Mouse (Mus musculus) heart, embryonic 11.5 days (tissue): ENCODE data around the gene 1700003E16Rik. TPM values are rescaled to one million over a fixed set of nuclear protein-coding genes. Genes with fewer than 3 reads are reported as not detected.

Experiments used
- ATAC-seq: fragments of 200-750 bp; cut with Nextera tagmentation; replicated peaks from 2 replicates; pipeline ENCODE4 v1.8.0; 2017; ENCODE audit warnings: moderate library complexity; ENCODE audit not compliant: insufficient number of reproducible peaks, low FRiP score, low TSS enrichment
- H3K27ac ChIP-seq: fragments of 300-500 bp; sonication (generic); 2 replicates; pipeline ENCODE4 v1.5.1; 2014; ENCODE audit warnings: mild to moderate bottlenecking, low read depth, low read length
- H3K27me3 ChIP-seq: fragments of 300-500 bp; sonication (generic); 2 replicates; pipeline ENCODE4 v1.6.1; 2014; ENCODE audit warnings: mild to moderate bottlenecking, low read length, mixed read lengths; ENCODE audit not compliant: control insufficient read depth, insufficient read depth
- H3K36me3 ChIP-seq: fragments of 300-500 bp; sonication (generic); 2 replicates; pipeline ENCODE4 v1.6.1; 2014; ENCODE audit warnings: mild to moderate bottlenecking, low read length, moderate library complexity, mixed read lengths; ENCODE audit not compliant: control insufficient read depth, insufficient read depth
- H3K4me1 ChIP-seq: fragments of 300-500 bp; sonication (generic); 2 replicates; pipeline ENCODE4 v1.6.1; 2014; ENCODE audit warnings: low read length; ENCODE audit not compliant: control insufficient read depth, insufficient read depth
- H3K4me2 ChIP-seq: fragments of 300-500 bp; sonication (generic); 2 replicates; pipeline ENCODE4 v1.6.1; 2014; ENCODE audit warnings: mild to moderate bottlenecking, moderate library complexity
- H3K4me3 ChIP-seq: fragments of 300-500 bp; sonication (generic); 2 replicates; pipeline ENCODE4 v1.5.1; 2014; ENCODE audit warnings: low read depth, low read length
- H3K9ac ChIP-seq: fragments of 300-500 bp; sonication (generic); 2 replicates; pipeline ENCODE4 v1.6.1; 2014; ENCODE audit warnings: mild to moderate bottlenecking, low read depth, low read length, moderate library complexity
- H3K9me3 ChIP-seq: fragments of 300-500 bp; sonication (generic); replicated peaks from 2 replicates; pipeline ENCODE4 v1.6.1; 2016; ENCODE audit warnings: low read length; ENCODE audit not compliant: control insufficient read depth
- WGBS: fragments of 180-500 bp; shearing (Covaris S2); extraction: QIAGEN DNeasy Blood & Tissue Kit; methylation state at CpG from one replicate; pipeline ENCODE4 v1.1.7; 2014; ENCODE audit not compliant: insufficient replicate concordance; 5-methylcytosine and 5-hydroxymethylcytosine counted together
- polyA plus RNA-seq: library from polyadenylated mRNA; unstranded; fragments of >200 nt; fragmentation: Nextera tagmentation; extraction: Ambion mirVana; gene quantifications from 2 replicates; pipeline ENCODE4 v1.2.1, GENCODE M21; 2014

1700003E16Rik gene
- polyA plus RNA-seq, 1 experiment from 2014 or later, result 0.14 TPM

DNA sequence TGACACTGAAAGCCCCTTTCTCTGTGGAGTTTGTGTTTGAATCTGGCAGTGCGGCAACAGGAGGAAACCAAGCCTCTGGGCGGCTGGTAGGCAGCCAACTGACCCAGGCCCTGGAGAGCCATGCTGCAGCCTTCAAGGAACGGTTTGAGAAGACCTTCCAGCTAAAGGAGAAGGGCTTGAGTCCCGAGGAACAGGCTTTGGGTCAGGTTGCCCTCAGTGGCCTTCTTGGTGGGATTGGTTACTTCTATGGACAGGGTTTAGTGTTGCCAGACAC, 39.1 kb upstream of the 1700003E16Rik start:
- H3K27me3 ChIP-seq, result no peaks in the 10 kb centered on the region
- H3K4me1 ChIP-seq, result peaks cover 26% of the 10 kb centered on the region
- H3K27ac ChIP-seq, result no peak overlapping the region
- H3K9me3 ChIP-seq, result no peaks in the 10 kb centered on the region
- ATAC-seq, result no peak
- 78% methylated on average over 4 of the region's 4 CpGs for WGBS
- H3K4me3 ChIP-seq, result peak overlapping the region; percentile 65
- H3K36me3 ChIP-seq, result peaks cover 22% of the 10 kb centered on the region
- 0 out of 2 replicates have a peak overlapping the region, but pooled peaks have one; percentile 87 for H3K9ac ChIP-seq
- H3K4me2 ChIP-seq, result no peak overlapping the region; the same call in 1 of the 2 replicates

DNA sequence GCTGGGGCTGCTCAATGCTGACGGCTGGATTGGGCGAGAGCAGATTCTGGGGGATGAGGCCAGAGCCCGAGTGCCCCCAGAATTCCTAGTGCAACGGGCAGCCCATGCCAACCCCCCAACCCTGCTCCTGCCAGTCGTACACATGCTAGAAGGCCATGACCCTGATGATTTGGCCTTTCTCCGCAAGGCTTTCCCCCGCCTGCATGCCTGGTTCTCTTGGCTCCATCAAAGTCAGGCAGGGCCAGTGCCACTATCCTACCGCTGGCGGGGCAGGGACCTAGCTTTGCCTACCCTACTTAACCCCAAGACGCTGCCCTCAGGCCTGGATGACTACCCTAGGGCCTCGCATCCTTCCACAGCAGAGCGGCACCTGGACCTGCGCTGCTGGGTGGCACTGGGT, 38.6 kb upstream of the 1700003E16Rik start:
- Histone ChIP-seq H3K36me3 (peaks cover 22% of the 10 kb centered on the region), H3K4me2 (no peak overlapping the region), H3K4me3 (peak overlapping the region; percentile 65; the same call in 1 of the 2 replicates), H3K9me3 (no peaks in the 10 kb centered on the region), H3K4me1 (peaks cover 28% of the 10 kb centered on the region), H3K9ac (no peak overlapping the region), H3K27ac (no peak overlapping the region; the same call in 1 of the 2 replicates), H3K27me3 (no peaks in the 10 kb centered on the region)
- 88% methylated on average over 13 of the region's 13 CpGs for WGBS
- ATAC-seq, result no peak

DNA sequence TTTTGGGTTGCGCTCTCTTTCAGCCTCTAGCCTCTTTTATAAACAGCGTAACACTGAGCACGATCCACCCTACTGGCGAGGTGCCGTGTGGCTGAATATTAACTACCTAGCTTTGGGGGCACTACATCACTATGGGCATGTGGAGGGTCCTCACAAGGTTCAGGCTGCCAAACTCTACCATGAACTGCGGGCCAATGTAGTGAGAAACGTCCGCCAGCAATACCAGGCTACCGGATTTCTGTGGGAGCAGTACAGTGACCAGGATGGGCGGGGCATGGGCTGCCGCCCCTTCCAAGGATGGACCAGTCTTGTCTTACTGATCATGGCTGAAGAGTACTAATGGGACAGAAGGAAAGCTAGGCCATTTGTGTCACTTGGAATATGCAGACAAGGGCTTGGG, 37.8 kb upstream of the 1700003E16Rik start:
- H3K4me3 ChIP-seq, result no peak overlapping the region
- H3K27ac ChIP-seq, result no peak overlapping the region
- H3K27me3 ChIP-seq, result no peaks in the 10 kb centered on the region
- WGBS, result 81% methylated on average over 11 of the region's 11 CpGs
- peaks cover 32% of the 10 kb centered on the region for H3K4me1 ChIP-seq
- H3K9ac ChIP-seq, result 0 out of 2 replicates have a peak overlapping the region, but pooled peaks have one; percentile 8
- no peaks in the 10 kb centered on the region for H3K9me3 ChIP-seq
- ATAC-seq, result no peak
- peaks cover 22% of the 10 kb centered on the region for H3K36me3 ChIP-seq
- H3K4me2 ChIP-seq, result no peak overlapping the region

DNA sequence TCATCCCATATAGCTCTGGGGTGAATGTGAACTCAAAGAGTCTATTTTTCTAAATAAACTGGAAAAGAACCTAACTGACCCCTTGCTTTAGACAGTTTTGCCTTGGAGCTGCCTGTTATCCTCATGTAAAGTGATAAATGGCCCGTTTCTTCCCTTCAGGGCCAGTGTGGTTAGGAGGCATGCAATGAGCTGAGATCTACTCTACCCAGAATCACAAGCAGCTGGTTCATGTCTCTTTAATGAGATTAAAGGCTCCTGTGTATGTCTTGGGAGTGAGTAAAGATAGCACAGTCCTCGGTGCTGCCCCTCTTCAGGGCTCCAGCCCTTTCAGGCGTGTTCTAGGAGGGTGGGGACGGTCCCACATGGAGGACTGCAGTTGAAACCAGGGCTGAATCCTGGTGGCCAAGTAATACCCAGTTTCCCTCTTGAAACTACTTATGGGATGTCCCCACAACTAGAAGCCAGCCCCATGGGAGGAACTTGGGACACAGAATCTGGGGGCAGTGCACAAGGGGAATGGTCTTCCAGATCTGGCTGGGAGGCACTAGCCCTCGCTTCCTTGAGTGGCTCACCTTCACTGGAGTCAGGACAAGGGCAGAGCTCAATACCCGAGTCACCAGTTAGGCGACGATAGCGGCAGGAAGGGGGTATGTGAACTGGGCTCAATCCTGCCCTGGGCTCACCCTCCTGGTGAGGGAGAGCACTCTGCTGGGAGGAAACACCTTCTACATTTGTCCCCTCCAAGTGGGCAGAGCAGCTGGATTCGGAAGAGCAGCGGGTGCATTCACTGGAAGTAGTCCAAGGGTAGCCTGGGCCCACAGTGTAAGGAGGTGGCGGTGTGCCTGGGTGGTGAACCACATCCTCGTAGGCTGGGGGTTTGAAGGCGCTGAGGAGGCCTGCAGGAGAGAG, 37.1 kb upstream of the 1700003E16Rik start:
- Histone ChIP-seq H3K4me2 (peak overlapping the region; percentile 94; the same call in 1 of the 2 replicates), H3K4me1 (peaks cover 36% of the 10 kb centered on the region), H3K9me3 (no peaks in the 10 kb centered on the region), H3K36me3 (peaks cover 22% of the 10 kb centered on the region), H3K27me3 (no peaks in the 10 kb centered on the region), H3K9ac (no peak overlapping the region), H3K27ac (no peak overlapping the region), H3K4me3 (no peak overlapping the region)
- ATAC-seq, result no peak
- WGBS, result 73% methylated on average over 14 of the region's 14 CpGs

DNA sequence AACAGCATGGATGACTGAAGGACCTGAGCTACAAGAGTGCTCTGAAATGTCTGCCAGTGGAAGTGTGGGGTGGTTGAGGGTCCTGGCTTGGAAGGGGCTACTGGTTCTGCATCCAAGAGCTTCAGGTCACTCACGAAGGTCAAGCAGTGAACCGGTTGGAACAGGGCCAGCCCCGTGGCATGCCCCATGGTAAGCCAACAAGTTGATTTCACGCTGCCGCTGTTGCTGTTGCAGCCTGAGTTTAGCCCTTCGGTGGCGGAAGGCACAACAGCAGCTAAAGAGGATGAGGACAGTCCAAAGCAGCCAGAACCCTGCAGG, 36.5 kb upstream of the 1700003E16Rik start:
- H3K27me3 ChIP-seq, result no peaks in the 10 kb centered on the region
- peaks cover 36% of the 10 kb centered on the region for H3K4me1 ChIP-seq
- H3K36me3 ChIP-seq, result peaks cover 22% of the 10 kb centered on the region
- 81% methylated on average over 7 of the region's 7 CpGs for WGBS
- no peak overlapping the region for H3K9ac ChIP-seq
- H3K4me2 ChIP-seq, result peak overlapping the region; percentile 94; the same call in 1 of the 2 replicates
- no peaks in the 10 kb centered on the region for H3K9me3 ChIP-seq
- ATAC-seq, result no peak
- no peak overlapping the region for H3K4me3 ChIP-seq
- H3K27ac ChIP-seq, result no peak overlapping the region

DNA sequence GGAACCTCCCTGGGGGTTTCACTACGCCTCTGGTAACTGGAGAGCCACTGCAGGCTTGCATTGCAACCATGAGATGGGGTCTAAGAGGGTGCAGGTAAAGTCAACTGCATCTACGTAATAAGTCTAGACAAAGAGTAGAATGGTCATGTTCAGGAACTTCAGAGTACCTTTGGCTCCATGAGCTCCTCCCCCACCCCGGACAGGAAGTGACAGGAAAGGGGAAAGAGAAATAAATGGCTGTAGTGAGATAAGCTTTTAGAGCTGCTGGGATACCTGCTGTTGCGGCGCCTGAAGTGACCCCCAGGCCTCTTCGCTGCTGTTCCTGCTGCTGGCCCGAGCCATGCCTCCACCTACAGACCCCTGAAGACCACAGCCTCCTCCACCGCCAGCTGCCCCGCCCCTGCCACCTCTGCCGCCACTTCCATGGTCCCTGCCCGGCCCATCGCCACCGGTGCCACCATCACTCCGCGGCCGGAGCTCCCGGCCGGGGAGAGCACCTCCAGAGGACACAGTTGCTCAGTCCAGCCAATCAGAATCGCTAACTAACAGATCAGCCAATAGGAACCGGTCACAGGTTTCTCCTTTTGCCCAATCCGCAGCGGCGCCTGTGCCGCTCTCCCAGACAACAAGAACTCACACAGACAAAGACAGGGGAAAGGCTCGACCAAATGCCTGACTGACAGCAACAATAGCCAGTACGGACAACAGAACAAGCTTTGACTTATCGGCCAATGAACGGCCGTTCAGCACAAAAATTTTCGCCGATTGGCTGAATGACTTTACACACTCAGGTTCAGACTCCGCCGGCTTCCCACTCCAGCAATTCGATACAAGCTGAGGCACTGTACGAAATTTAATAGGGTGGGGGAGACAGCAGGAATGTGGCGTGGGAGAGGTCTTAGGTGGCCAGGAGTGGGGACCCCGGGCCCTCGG, 35.0 kb upstream of the 1700003E16Rik start, which contains the start of gene Wbp1:
Gene Wbp1 (minus strand): TSS at position 630 of the 933 bp plus-strand sequence.
- ATAC-seq, result peak; percentile 92
- under 1% methylated on average over 38 of the region's 38 CpGs for WGBS
- Histone ChIP-seq H3K9ac (peak within 1 kb of the TSS; percentile 90), H3K4me3 (peak within 1 kb of the TSS; percentile 71), H3K36me3 (peaks cover 22% of the 10 kb centered on the region), H3K4me2 (peak within 1 kb of the TSS; percentile 96), H3K9me3 (no peaks in the 10 kb centered on the region), H3K27me3 (no peaks in the 10 kb centered on the region), H3K4me1 (peaks cover 34% of the 10 kb centered on the region), H3K27ac (peak within 1 kb of the TSS; percentile 95)

DNA sequence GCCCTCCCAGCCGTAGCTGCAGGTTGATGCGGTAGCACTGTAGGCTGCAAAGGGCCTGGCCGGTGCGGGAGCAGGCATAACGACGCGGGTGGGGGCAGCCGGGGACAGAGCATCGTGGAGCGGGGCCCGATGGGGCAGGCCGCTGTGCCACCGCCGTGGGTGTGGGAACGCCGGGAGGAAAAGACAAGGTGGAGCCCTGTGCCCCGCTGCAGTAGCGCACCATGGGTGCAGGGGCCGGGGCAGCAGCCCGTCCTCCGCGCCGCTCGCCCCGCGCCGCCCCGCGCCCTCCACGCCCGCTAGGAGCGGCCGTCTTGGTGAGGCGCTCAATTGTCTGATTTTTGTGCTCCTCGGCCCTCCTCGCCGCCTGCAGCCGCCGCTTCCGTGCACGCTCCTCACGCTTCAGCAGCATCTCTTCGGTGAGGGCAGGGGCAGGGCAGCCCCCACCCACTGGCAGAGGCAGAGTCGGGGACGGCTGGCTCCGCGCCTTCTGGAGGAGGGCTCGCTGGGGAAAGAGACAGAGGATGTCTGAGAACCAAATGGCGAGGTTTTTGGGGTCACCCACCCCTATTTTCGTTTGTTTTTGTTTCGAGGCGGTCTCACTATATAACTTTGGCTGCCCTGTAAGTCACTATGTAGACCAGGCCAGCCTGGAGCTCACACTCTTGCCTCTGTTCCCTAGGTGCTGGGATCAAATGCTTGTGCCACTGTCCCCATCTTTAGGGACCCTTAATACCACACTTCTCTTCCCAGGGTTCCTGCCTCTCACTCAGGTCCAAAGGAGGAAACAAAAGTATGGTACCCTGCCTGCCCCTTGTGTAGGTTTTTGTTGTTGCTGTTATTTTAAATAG, 34.1 kb upstream of the 1700003E16Rik start:
- peak overlapping the region; percentile 96 for H3K4me2 ChIP-seq
- peaks cover 26% of the 10 kb centered on the region for H3K4me1 ChIP-seq
- peak overlapping the region; percentile 90 for H3K9ac ChIP-seq
- 2% methylated on average over 39 of the region's 52 CpGs for WGBS
- peak overlapping the region; percentile 95 for H3K27ac ChIP-seq
- no peaks in the 10 kb centered on the region for H3K27me3 ChIP-seq
- peak overlapping the region; percentile 71 for H3K4me3 ChIP-seq
- no peaks in the 10 kb centered on the region for H3K9me3 ChIP-seq
- peaks cover 19% of the 10 kb centered on the region for H3K36me3 ChIP-seq
- ATAC-seq, result no peak

DNA sequence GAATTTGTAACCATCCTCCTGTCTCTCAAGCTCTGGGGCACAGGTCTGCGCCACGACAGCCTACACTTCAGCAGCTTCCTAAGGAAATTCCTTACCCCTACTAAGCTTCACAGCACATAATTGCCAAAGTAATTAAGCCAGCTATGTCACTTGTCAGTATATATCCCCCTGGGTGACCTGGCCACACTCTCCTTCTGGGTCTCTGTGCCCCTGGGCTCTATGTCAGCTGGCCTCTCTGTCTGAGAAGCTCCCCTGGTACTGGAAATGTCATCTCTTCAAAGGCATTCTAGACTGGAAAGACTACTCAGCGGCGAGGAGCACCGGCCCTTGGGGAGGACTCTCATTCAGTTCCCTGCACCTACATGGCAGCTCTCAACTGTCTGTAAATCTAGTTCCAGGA, 33.2 kb upstream of the 1700003E16Rik start:
- ATAC-seq, result no peak
- H3K36me3 ChIP-seq, result peaks cover 12% of the 10 kb centered on the region
- H3K9me3 ChIP-seq, result no peaks in the 10 kb centered on the region
- no peak overlapping the region for H3K27ac ChIP-seq
- H3K4me2 ChIP-seq, result peak overlapping the region; percentile 96; the same call in 1 of the 2 replicates
- 84% methylated on average over 5 of the region's 5 CpGs for WGBS
- no peaks in the 10 kb centered on the region for H3K27me3 ChIP-seq
- peak overlapping the region; percentile 40; the same call in 1 of the 2 replicates for H3K9ac ChIP-seq
- H3K4me1 ChIP-seq, result peaks cover 26% of the 10 kb centered on the region
- no peak overlapping the region for H3K4me3 ChIP-seq
